Mouse (Mus musculus): ENCODE measurements around the gene Mettl9. TPM values are rescaled to one million over a fixed set of nuclear protein-coding genes. Genes with fewer than 3 reads are reported as not detected.

The Mettl9 gene
- total RNA-seq, 2 experiments from 2014 or later = 107 to 136 TPM

GRCm38 (mm10) chr7:121098614-121099389, 64.6 kb downstream of the Mettl9 start:
- DNase-seq = no peak

GRCm38 (mm10) chr7:121107851-121108250, 73.6 kb downstream of the Mettl9 start:
- no peak for DNase-seq

- DNase-seq = no peak
Observed at GRCm38 (mm10) chr7:121111321-121111720, 77.1 kb downstream of the Mettl9 start.

DNA sequence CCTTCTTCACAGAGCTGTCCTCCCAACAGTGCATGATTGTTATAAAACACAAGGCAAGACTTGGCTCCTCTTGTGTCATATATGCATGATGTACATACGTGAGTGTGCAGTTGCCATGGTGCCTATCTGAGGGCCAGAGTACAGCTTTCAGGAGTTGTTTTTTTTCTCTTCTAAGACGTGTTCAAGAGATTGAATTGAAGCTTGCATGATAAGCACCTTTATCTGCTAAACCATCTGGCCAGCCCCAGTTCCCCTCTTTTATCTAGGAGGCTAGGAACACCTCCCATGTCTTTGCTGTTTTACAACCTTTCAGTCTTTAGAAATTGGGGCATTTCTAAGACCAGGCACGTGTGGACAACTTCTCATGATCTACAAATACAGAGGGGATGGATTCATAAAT, 77.5 kb downstream of the Mettl9 start:
- DNase-seq = no peak

DNA sequence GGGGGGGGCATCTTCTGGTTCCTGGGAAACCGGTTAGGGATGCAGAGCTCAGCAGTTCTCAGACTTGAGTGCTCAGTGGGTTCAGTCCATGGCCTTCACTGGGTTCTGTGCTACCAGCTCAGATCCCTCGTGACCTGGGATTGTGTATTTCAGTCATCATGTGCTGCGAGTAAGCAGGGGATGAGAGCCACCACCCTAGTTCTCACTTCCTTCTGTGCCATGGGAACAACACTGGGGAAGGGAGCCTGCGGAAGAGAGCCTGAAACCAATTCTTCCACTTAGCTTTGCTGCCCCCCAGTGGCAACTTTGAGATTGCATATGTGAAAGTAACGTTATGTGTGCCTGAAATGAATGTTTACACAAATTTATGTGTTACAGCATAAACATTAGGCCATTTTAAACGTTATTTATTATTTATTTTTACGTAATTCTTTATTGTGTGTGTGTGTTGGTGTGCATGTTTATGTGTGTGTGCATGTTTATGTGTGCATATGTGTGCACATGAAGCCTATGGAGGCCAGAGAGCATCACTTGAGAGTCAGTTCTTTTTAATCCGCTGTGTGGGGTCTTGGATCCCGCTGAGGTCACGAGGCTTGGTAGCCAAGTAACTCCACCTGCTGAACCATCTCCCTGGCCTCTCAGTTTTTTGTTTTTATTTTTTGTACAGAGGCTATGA, 86.0 kb downstream of the Mettl9 start:
- DNase-seq = peak; percentile 85 to 87

Other genes with a start within 250 kb of the Mettl9 start
- gene Gm5737, start 222.1 kb upstream of the Mettl9 start, total RNA-seq (2021) = not detected
- 10 to 100 TPM; 25.6 to 51.8 TPM for gene Eef2k, start 191.6 kb upstream of the Mettl9 start, total RNA-seq (2021)
- 10 to 100 TPM; 23.1 to 25.9 TPM for gene Polr3e, start 116.7 kb upstream of the Mettl9 start, total RNA-seq (2021)
- gene Cdr2, start 52.1 kb upstream of the Mettl9 start, total RNA-seq (2021) = 10 to 100 TPM in 1 of 2 experiments, 1 to 10 TPM in 1; 4.9 to 15.0 TPM
- gene Mfsd13b, start 51.9 kb upstream of the Mettl9 start, total RNA-seq (2021) = not detected
- 1 to 10 TPM; 1.6 to 2.7 TPM for gene Igsf6, start 40.1 kb downstream of the Mettl9 start, total RNA-seq (2021)
- gene Otoa, start 47.2 kb downstream of the Mettl9 start, total RNA-seq (2021) = under 1 TPM; 0.43 to 0.82 TPM

Measured in adrenal gland, postnatal 36 days (tissue).